Mouse (Mus musculus) myocyte (in vitro differentiated cells): Measurements from ENCODE around the gene Olfr830.

ENCODE experiments used
- MAX ChIP-seq: IDR thresholded peaks from one replicate; pipeline ENCODE4 v1.6.1; 2011; ENCODE audit warnings: low read depth, mild to moderate bottlenecking, control low read depth
- MYOD1 ChIP-seq, 3 experiments: IDR thresholded peaks; one replicate each; pipeline ENCODE4 v1.6.1; 2011; ENCODE audit warnings: control low read depth in 2 of 3, low read depth in 2 of 3, mild to moderate bottlenecking in 2 of 3, moderate library complexity in 1 of 3; ENCODE audit not compliant: insufficient read length in 2 of 3, control insufficient read depth in 1 of 3
- MYOG ChIP-seq, 3 experiments: IDR thresholded peaks; one replicate each; pipeline ENCODE4 v1.6.1; 2011; ENCODE audit warnings: control low read depth in 2 of 3, low read depth in 2 of 3, mild to moderate bottlenecking in 2 of 3; ENCODE audit not compliant: insufficient read length in 2 of 3, control insufficient read depth in 1 of 3, insufficient read depth in 1 of 3
- POLR2A ChIP-seq: IDR thresholded peaks from one replicate; pipeline ENCODE4 v1.6.1; 2011; ENCODE audit warnings: low read depth, mild to moderate bottlenecking, control low read depth, moderate library complexity; ENCODE audit not compliant: insufficient read length
- POLR2AphosphoS2 ChIP-seq: IDR thresholded peaks from one replicate; pipeline ENCODE4 v1.6.1; 2011; ENCODE audit warnings: low read depth, control low read depth; ENCODE audit not compliant: insufficient read length
- USF1 ChIP-seq: IDR thresholded peaks from one replicate; pipeline ENCODE4 v1.6.1; 2011; ENCODE audit warnings: low read depth, mild to moderate bottlenecking, control low read depth, moderate library complexity

- TF ChIP-seq POLR2A (no peak), MYOG (IDR thresholded peaks at IDR 0.05; ENCODE audit: control insufficient read depth in 1 of 3, insufficient read depth in 1 of 3, insufficient read length in 2 of 3, low read depth in 2 of 3) (no peak), MAX (no peak), POLR2AphosphoS2 (no peak), MYOD1 (IDR thresholded peaks at IDR 0.05; ENCODE audit: control insufficient read depth in 1 of 3, insufficient read length in 2 of 3, low read depth in 2 of 3) (no peak), USF1 (no peak)
These were observed 19.9 kb upstream of the Olfr830 start, which contains the start of gene Olfr829 for GRCm38 (mm10) chr9:18854633-18855032.
